Mouse (Mus musculus): ENCODE data around the gene Nat8f1. TPM values are rescaled to one million over a fixed set of nuclear protein-coding genes. Genes with fewer than 3 reads are reported as not detected.

Nat8f1 gene
- total RNA-seq, 2 experiments from 2014 or later = 2.2 to 3.6 TPM

Other genes starting within 250 kb of the Nat8f1 start
- gene Nat8f7, start 202.5 kb downstream of the Nat8f1 start, total RNA-seq (2014; fragmentation: Nextera tagmentation) = not detected in 2 replicates
- not detected in 2 replicates for gene Nat8f7, start 202.5 kb downstream of the Nat8f1 start, total RNA-seq (2017)
- gene Nat8f3, start 149.9 kb downstream of the Nat8f1 start, total RNA-seq (2014; fragmentation: Nextera tagmentation) = not detected in 2 replicates
- not detected in 2 replicates for gene Nat8f3, start 149.9 kb downstream of the Nat8f1 start, total RNA-seq (2017)
- gene Nat8f6, start 94.7 kb downstream of the Nat8f1 start, total RNA-seq (2014; fragmentation: Nextera tagmentation) = not detected in 2 replicates
- gene Nat8f6, start 94.7 kb downstream of the Nat8f1 start, total RNA-seq (2017) = not detected in 2 replicates
- gene Nat8f5, start 94.7 kb downstream of the Nat8f1 start, total RNA-seq (2014; fragmentation: Nextera tagmentation) = not detected in 2 replicates
- not detected in 2 replicates for gene Nat8f5, start 94.7 kb downstream of the Nat8f1 start, total RNA-seq (2017)
- not detected in 2 replicates for gene Nat8, start 83.6 kb downstream of the Nat8f1 start, total RNA-seq (2014; fragmentation: Nextera tagmentation)
- gene Nat8, start 83.6 kb downstream of the Nat8f1 start, total RNA-seq (2017) = not detected in 2 replicates
- not detected in 2 replicates for gene Nat8f2, start 46.5 kb downstream of the Nat8f1 start, total RNA-seq (2014; fragmentation: Nextera tagmentation)
- not detected in 2 replicates for gene Nat8f2, start 46.5 kb downstream of the Nat8f1 start, total RNA-seq (2017)
- 3.0 and 3.1 TPM in 2 replicates for gene Nat8f4, start 10.8 kb downstream of the Nat8f1 start, total RNA-seq (2014; fragmentation: Nextera tagmentation)
- 1.7 and 3.2 TPM in 2 replicates for gene Nat8f4, start 10.8 kb downstream of the Nat8f1 start, total RNA-seq (2017)
- 37.6 and 38.1 TPM in 2 replicates for gene Tprkb, start 3.8 kb downstream of the Nat8f1 start, total RNA-seq (2014; fragmentation: Nextera tagmentation)
- 47.5 and 54.2 TPM in 2 replicates for gene Tprkb, start 3.8 kb downstream of the Nat8f1 start, total RNA-seq (2017)
- gene Dusp11, start 46.0 kb upstream of the Nat8f1 start, total RNA-seq (2014; fragmentation: Nextera tagmentation) = 93.0 and 94.7 TPM in 2 replicates
- gene Dusp11, start 46.0 kb upstream of the Nat8f1 start, total RNA-seq (2017) = 46.7 and 51.1 TPM in 2 replicates
- gene Figla, start 100.5 kb upstream of the Nat8f1 start, total RNA-seq (2014; fragmentation: Nextera tagmentation) = not detected in 2 replicates
- gene Figla, start 100.5 kb upstream of the Nat8f1 start, total RNA-seq (2017) = not detected in 2 replicates
- gene Add2, start 113.0 kb upstream of the Nat8f1 start, total RNA-seq (2014; fragmentation: Nextera tagmentation) = 109 and 115 TPM in 2 replicates
- 66.5 and 114 TPM in 2 replicates for gene Add2, start 113.0 kb upstream of the Nat8f1 start, total RNA-seq (2017)